Mouse (Mus musculus): ENCODE data around the gene Thap8. TPM values are rescaled to one million over a fixed set of nuclear protein-coding genes. Genes with fewer than 3 reads are reported as not detected.

The Thap8 gene
- polyA plus RNA-seq, 1 experiment from 2014 or later = 0.53 TPM

DNA sequence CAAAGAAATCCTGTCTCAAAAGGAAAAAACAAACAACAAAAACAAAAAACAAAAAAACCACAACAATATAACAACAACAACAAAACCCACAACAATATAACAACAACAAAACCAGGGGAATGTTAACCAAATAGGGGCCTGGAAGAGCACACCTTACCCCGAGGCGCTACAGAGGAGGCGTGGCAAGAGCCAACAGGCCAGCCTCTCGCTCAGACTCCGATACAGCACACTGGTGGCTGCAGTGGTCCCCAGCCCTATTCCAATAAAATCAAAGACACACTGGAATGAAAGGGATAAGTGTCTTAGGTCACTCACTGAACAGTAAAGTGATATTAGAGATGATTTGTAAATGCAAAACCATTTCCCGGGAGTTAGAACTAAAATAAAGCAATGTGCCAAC is 358 bp upstream of the Thap8 start:
- H3K27me3 ChIP-seq (ENCODE audit: control insufficient read depth, insufficient read depth, low read length) = no peaks in the 10 kb centered on the region
- H3K27ac ChIP-seq (ENCODE audit: low read length) = peak overlapping the region; percentile 99
- H3K4me1 ChIP-seq (ENCODE audit: control insufficient read depth, insufficient read depth, low read length) = 0 out of 2 replicates have a peak, but pooled peaks cover 3% of the 10 kb centered on the region
- no peak for ATAC-seq (ENCODE audit: insufficient read depth, low FRiP score)
- H3K4me3 ChIP-seq (replicated peaks; ENCODE audit: low read length) = peak overlapping the region; percentile 86
- 0% methylated on average over 6 of the region's 6 CpGs for WGBS
- H3K36me3 ChIP-seq (ENCODE audit: control insufficient read depth, insufficient read depth, low read length) = no peaks in the 10 kb centered on the region
- H3K9me3 ChIP-seq (replicated peaks; ENCODE audit: control insufficient read depth, low read length) = no peaks in the 10 kb centered on the region
- peak overlapping the region; percentile 96 for H3K4me2 ChIP-seq (ENCODE audit: low read depth, low read length)
- peak overlapping the region; percentile 64 for H3K9ac ChIP-seq (ENCODE audit: low read length)

GRCm38 (mm10) chr7:30280670-30281138 is 810 bp downstream of the Thap8 start:
- Histone ChIP-seq H3K4me1 (ENCODE audit: control insufficient read depth, insufficient read depth, low read length) (0 out of 2 replicates have a peak, but pooled peaks cover 3% of the 10 kb centered on the region), H3K9me3 (replicated peaks; ENCODE audit: control insufficient read depth, low read length) (no peaks in the 10 kb centered on the region), H3K9ac (ENCODE audit: low read length) (peak overlapping the region; percentile 68), H3K36me3 (ENCODE audit: control insufficient read depth, insufficient read depth, low read length) (no peaks in the 10 kb centered on the region), H3K27me3 (ENCODE audit: control insufficient read depth, insufficient read depth, low read length) (no peaks in the 10 kb centered on the region), H3K4me2 (ENCODE audit: low read depth, low read length) (peak overlapping the region; percentile 96), H3K27ac (ENCODE audit: low read length) (peak overlapping the region; percentile 99), H3K4me3 (replicated peaks; ENCODE audit: low read length) (peak overlapping the region; percentile 86)
- WGBS = under 1% methylated on average over 20 of the region's 20 CpGs
- ATAC-seq (ENCODE audit: insufficient read depth, low FRiP score) = peak; percentile 82

- Histone ChIP-seq H3K9me3 (replicated peaks; ENCODE audit: control insufficient read depth, low read length) (no peaks in the 10 kb centered on the region), H3K9ac (ENCODE audit: low read length) (no peak overlapping the region), H3K36me3 (ENCODE audit: control insufficient read depth, insufficient read depth, low read length) (no peaks in the 10 kb centered on the region), H3K4me3 (replicated peaks; ENCODE audit: low read length) (no peak overlapping the region), H3K27ac (ENCODE audit: low read length) (no peak overlapping the region), H3K4me1 (ENCODE audit: control insufficient read depth, insufficient read depth, low read length) (0 out of 2 replicates have a peak, but pooled peaks cover 3% of the 10 kb centered on the region), H3K4me2 (ENCODE audit: low read depth, low read length) (no peak overlapping the region), H3K27me3 (ENCODE audit: control insufficient read depth, insufficient read depth, low read length) (no peaks in the 10 kb centered on the region)
- WGBS = 72% methylated on average over 4 of the region's 4 CpGs
- no peak for ATAC-seq (ENCODE audit: insufficient read depth, low FRiP score)
Measured at GRCm38 (mm10) chr7:30281522-30281921, 1.6 kb downstream of the Thap8 start.

DNA sequence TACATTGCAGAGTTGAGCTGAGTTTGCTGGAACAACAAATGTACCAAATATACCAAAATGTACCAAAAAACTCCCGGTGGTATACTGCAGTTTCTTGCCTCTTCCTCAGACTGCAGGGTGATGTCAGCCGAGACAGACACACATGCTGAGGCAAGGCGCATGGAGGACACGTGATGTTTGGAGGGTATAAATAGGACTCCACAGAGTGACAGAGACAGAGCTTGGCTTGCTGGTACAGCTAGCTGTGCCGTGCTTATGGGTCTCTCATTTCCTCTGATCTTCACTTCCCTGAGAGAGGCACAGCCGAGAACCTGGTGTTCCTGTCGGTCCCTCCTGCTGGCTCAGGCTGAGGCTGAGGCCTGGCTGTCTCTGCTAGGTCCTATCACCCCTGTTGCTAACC is 2.8 kb downstream of the Thap8 start:
- no peaks in the 10 kb centered on the region for H3K27me3 ChIP-seq (ENCODE audit: control insufficient read depth, insufficient read depth, low read length)
- no peaks in the 10 kb centered on the region for H3K9me3 ChIP-seq (replicated peaks; ENCODE audit: control insufficient read depth, low read length)
- H3K4me1 ChIP-seq (ENCODE audit: control insufficient read depth, insufficient read depth, low read length) = 0 out of 2 replicates have a peak, but pooled peaks cover 3% of the 10 kb centered on the region
- WGBS = 71% methylated on average over 7 of the region's 7 CpGs
- no peaks in the 10 kb centered on the region for H3K36me3 ChIP-seq (ENCODE audit: control insufficient read depth, insufficient read depth, low read length)
- no peak overlapping the region for H3K4me2 ChIP-seq (ENCODE audit: low read depth, low read length)
- H3K4me3 ChIP-seq (replicated peaks; ENCODE audit: low read length) = no peak overlapping the region
- no peak overlapping the region for H3K27ac ChIP-seq (ENCODE audit: low read length)
- ATAC-seq (ENCODE audit: insufficient read depth, low FRiP score) = no peak
- H3K9ac ChIP-seq (ENCODE audit: low read length) = no peak overlapping the region

GRCm38 (mm10) chr7:30286701-30287410 is 7.0 kb downstream of the Thap8 start:
- Histone ChIP-seq H3K9me3 (replicated peaks; ENCODE audit: control insufficient read depth, low read length) (no peaks in the 10 kb centered on the region), H3K9ac (ENCODE audit: low read length) (no peak overlapping the region), H3K4me1 (ENCODE audit: control insufficient read depth, insufficient read depth, low read length) (0 out of 2 replicates have a peak, but pooled peaks cover under 1% of the 10 kb centered on the region), H3K36me3 (ENCODE audit: control insufficient read depth, insufficient read depth, low read length) (no peaks in the 10 kb centered on the region), H3K27ac (ENCODE audit: low read length) (no peak overlapping the region), H3K27me3 (ENCODE audit: control insufficient read depth, insufficient read depth, low read length) (no peaks in the 10 kb centered on the region), H3K4me3 (replicated peaks; ENCODE audit: low read length) (no peak overlapping the region), H3K4me2 (ENCODE audit: low read depth, low read length) (no peak overlapping the region)
- ATAC-seq (ENCODE audit: insufficient read depth, low FRiP score) = no peak
- WGBS = 61% methylated on average over 8 of the region's 8 CpGs

DNA sequence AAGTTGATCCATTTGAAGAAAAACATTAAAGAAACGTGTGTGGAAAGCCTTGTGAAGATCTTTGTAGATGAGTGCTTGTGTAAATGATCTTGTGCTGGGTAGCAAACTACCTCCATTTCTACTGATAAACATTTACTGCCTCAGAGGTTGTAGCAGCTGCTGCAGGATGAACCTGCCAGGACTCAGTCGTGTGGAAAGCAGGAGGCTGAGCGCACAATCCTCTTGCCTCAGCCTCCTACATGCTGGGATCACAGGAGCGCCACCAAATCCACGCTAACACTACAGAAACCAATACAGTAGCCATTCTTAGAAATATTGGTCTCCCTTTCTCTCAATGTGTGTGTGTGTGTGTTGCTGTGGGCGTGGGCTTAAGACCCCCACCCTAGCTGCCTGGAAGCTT is 8.2 kb downstream of the Thap8 start:
- no peak overlapping the region for H3K9ac ChIP-seq (ENCODE audit: low read length)
- H3K27me3 ChIP-seq (ENCODE audit: control insufficient read depth, insufficient read depth, low read length) = no peaks in the 10 kb centered on the region
- no peak overlapping the region for H3K27ac ChIP-seq (ENCODE audit: low read length)
- H3K36me3 ChIP-seq (ENCODE audit: control insufficient read depth, insufficient read depth, low read length) = no peaks in the 10 kb centered on the region
- no peak overlapping the region for H3K4me3 ChIP-seq (replicated peaks; ENCODE audit: low read length)
- H3K9me3 ChIP-seq (replicated peaks; ENCODE audit: control insufficient read depth, low read length) = no peaks in the 10 kb centered on the region
- H3K4me2 ChIP-seq (ENCODE audit: low read depth, low read length) = no peak overlapping the region
- 0 out of 2 replicates have a peak, but pooled peaks cover 4% of the 10 kb centered on the region for H3K4me1 ChIP-seq (ENCODE audit: control insufficient read depth, insufficient read depth, low read length)
- no peak for ATAC-seq (ENCODE audit: insufficient read depth, low FRiP score)
- WGBS = 59% methylated on average over 6 of the region's 6 CpGs

GRCm38 (mm10) chr7:30289071-30289713 is 9.3 kb downstream of the Thap8 start:
- Histone ChIP-seq H3K27ac (ENCODE audit: low read length) (no peak overlapping the region), H3K4me3 (replicated peaks; ENCODE audit: low read length) (no peak overlapping the region), H3K4me2 (ENCODE audit: low read depth, low read length) (no peak overlapping the region), H3K9ac (ENCODE audit: low read length) (no peak overlapping the region), H3K9me3 (replicated peaks; ENCODE audit: control insufficient read depth, low read length) (no peaks in the 10 kb centered on the region), H3K27me3 (ENCODE audit: control insufficient read depth, insufficient read depth, low read length) (no peaks in the 10 kb centered on the region), H3K4me1 (ENCODE audit: control insufficient read depth, insufficient read depth, low read length) (0 out of 2 replicates have a peak, but pooled peaks cover 6% of the 10 kb centered on the region), H3K36me3 (ENCODE audit: control insufficient read depth, insufficient read depth, low read length) (no peaks in the 10 kb centered on the region)
- no peak for ATAC-seq (ENCODE audit: insufficient read depth, low FRiP score)
- 71% methylated on average over 7 of the region's 7 CpGs for WGBS

DNA sequence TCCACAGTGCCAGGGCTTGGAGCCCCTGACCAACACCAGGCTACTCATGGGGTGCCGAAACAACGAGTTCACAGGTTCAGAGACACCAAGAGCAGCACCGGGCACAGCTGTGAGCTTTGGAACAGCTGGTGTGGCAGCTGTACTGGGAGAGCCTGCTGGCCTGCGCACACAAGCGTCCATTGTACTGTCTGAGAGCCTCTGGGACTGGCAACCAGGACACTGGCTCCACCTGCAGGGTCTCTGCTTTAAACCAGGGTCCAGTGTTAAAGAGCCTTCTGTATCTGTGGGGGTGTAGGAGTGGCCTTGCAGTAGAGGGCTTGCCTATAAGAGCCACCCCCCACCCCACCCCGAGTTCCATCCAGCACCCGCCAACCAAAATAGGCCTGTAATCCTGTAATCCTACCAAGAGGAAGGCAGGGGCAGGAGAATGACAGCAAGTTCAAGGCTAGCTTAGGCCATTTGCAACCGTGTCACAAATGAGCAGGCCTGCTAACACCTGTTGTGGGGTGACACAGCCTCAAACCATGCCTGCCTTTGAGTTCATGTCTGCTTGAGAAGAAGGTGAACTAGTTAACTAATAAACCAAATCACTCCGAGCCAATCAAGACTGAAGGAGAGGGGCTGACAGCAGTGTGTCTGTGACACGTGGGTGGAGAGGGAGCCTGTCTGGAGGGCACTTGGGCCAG is 10.0 kb downstream of the Thap8 start:
- Histone ChIP-seq H3K9me3 (replicated peaks; ENCODE audit: control insufficient read depth, low read length) (no peaks in the 10 kb centered on the region), H3K4me1 (ENCODE audit: control insufficient read depth, insufficient read depth, low read length) (0 out of 2 replicates have a peak, but pooled peaks cover 10% of the 10 kb centered on the region), H3K4me2 (ENCODE audit: low read depth, low read length) (no peak overlapping the region), H3K27me3 (ENCODE audit: control insufficient read depth, insufficient read depth, low read length) (no peaks in the 10 kb centered on the region), H3K27ac (ENCODE audit: low read length) (no peak overlapping the region), H3K4me3 (replicated peaks; ENCODE audit: low read length) (no peak overlapping the region), H3K9ac (ENCODE audit: low read length) (no peak overlapping the region; the same call in 1 of the 2 replicates), H3K36me3 (ENCODE audit: control insufficient read depth, insufficient read depth, low read length) (no peaks in the 10 kb centered on the region)
- ATAC-seq (ENCODE audit: insufficient read depth, low FRiP score) = no peak
- WGBS = 53% methylated on average over 10 of the region's 10 CpGs
